Mouse (Mus musculus) embryo, embryonic 11 days (tissue): ENCODE data around the gene Orm3.

Source experiments
- DNase-seq: peaks from one replicate; pipeline ENCODE4 v3.0.0-alpha.2; 2015

The Orm3 gene

DNA sequence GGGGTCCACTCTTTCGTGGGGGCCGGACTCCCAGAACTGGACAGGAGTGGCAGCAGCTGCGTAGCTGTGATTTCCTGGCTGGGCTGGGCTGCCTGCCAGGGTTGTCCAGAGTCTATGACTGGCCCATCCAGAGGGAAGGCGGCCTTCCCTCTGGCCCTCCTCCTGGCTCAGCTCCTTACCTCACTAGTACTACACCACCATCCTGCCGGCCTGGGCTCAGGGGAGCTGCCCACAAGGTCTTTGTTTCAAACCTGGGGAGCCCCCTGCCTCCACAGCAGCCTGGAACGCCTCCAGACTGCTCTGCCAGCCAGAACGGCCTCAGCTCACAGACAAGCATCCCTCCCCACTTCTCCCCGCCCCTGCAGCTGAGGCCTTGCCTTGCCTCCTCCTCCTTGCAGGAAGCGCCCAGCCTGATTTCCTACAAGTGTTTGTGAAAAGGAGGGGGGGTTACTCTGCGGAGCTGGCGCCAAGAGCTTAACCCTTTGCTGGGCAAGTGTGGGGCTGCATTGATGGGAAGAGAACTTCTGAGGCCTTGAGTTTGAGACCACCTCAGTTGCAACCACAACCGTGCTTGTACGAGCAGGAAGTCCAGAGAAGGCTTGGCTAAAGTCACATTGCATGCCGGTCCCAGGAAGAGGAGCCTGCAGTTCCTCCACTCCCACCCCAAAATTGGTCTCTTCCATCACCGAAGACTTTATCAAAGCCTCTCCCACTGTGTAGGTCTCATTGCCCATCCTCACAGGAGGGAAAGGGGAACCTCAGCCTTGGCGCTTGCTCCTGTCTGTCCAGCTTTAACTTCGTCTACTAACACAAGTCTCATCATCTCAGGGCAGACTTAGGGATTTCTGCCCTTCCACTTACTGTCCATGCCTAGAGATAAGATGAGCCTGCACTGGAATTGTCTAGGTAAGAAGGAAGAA, 47.3 kb downstream of the Orm3 start, which contains the start of gene Akna:
Gene Akna (minus strand): TSS at position 315 of the 920 bp plus-strand sequence.
- DNase-seq, result peak; percentile 90

- DNase-seq, result no peak
Measured at GRCm38 (mm10) chr4:63404205-63404604, 48.2 kb downstream of the Orm3 start.

DNA sequence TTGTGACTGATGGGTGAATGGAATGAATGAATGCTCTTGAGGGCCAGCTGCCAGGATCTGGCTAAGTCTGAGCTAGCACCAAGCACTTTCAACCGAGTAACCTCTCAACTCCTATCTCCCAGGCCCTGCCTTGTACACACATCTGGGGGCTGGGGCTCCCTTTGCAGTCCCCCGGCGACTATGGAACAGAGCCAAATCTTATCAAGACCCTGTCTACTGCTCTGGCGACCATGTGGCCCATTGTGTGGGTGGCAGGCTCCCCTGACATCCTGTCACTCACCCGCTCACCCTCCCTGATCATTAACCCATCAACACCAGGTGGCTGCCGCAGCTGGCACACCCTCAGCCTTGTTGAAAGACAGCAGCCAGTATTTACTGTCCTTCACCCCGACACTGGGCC, 49.1 kb downstream of the Orm3 start:
- no peak for DNase-seq

- DNase-seq, result no peak
Measured at GRCm38 (mm10) chr4:63405683-63406082, 49.7 kb downstream of the Orm3 start.

GRCm38 (mm10) chr4:63408247-63408646, 52.3 kb downstream of the Orm3 start:
- DNase-seq, result no peak

GRCm38 (mm10) chr4:63408649-63409048, 52.7 kb downstream of the Orm3 start:
- DNase-seq, result peak; percentile 76
